Mouse (Mus musculus): ENCODE measurements around the gene Trp53tg5. TPM values are rescaled to one million over a fixed set of nuclear protein-coding genes. Genes with fewer than 3 reads are reported as not detected.

Trp53tg5 gene
- total RNA-seq, 2 experiments from 2014 or later = not detected

Other genes starting within 250 kb of the Trp53tg5 start
- gene Svs2, start 235.3 kb downstream of the Trp53tg5 start, total RNA-seq (2021) = not detected
- gene Svs3b, start 217.1 kb downstream of the Trp53tg5 start, total RNA-seq (2021) = not detected
- not detected for gene Svs4, start 195.3 kb downstream of the Trp53tg5 start, total RNA-seq (2021)
- not detected for gene Svs3a, start 184.5 kb downstream of the Trp53tg5 start, total RNA-seq (2021)
- not detected for gene Svs6, start 157.0 kb downstream of the Trp53tg5 start, total RNA-seq (2021)
- under 1 TPM in 1 of 2 experiments, not detected in 1; 0.71 TPM for gene Svs5, start 141.0 kb downstream of the Trp53tg5 start, total RNA-seq (2021)
- gene Slpi, start 84.6 kb downstream of the Trp53tg5 start, total RNA-seq (2021) = 1 to 10 TPM; 7.8 to 9.0 TPM
- gene Rbpjl, start 70.6 kb downstream of the Trp53tg5 start, total RNA-seq (2021) = 10 to 100 TPM in 1 of 2 experiments, under 1 TPM in 1; 0.14 to 14.6 TPM
- gene Matn4, start 68.6 kb downstream of the Trp53tg5 start, total RNA-seq (2021) = 1 to 10 TPM; 4.7 to 4.9 TPM
- gene Sdc4, start 29.8 kb downstream of the Trp53tg5 start, total RNA-seq (2021) = 10 to 100 TPM; 75.2 to 93.9 TPM
- gene Sys1, start 16.8 kb downstream of the Trp53tg5 start, total RNA-seq (2021) = 10 to 100 TPM; 34.7 to 35.0 TPM
- gene Gm20458, start 12.8 kb downstream of the Trp53tg5 start, total RNA-seq (2021) = 1 to 10 TPM in 1 of 2 experiments, under 1 TPM in 1; 0.48 to 3.0 TPM
- 10 to 100 TPM; 10.9 to 17.1 TPM for gene Dbndd2, start 12.4 kb upstream of the Trp53tg5 start, total RNA-seq (2021)
- gene Pigt, start 23.8 kb upstream of the Trp53tg5 start, total RNA-seq (2021) = 100 to 1,000 TPM; 133 to 134 TPM
- gene Wfdc2, start 88.7 kb upstream of the Trp53tg5 start, total RNA-seq (2021) = 10 to 100 TPM in 1 of 2 experiments, 1 to 10 TPM in 1; 1.9 to 49.1 TPM
- not detected for gene Spint3, start 99.7 kb upstream of the Trp53tg5 start, total RNA-seq (2021)
- gene Wfdc6a, start 111.7 kb upstream of the Trp53tg5 start, total RNA-seq (2021) = 1 to 10 TPM in 1 of 2 experiments, under 1 TPM in 1; 0.48 to 1.2 TPM
- not detected for gene Eppin, start 119.9 kb upstream of the Trp53tg5 start, total RNA-seq (2021)
- gene Wfdc6b, start 139.8 kb upstream of the Trp53tg5 start, total RNA-seq (2021) = not detected
- under 1 TPM; 0.20 to 0.39 TPM for gene Wfdc8, start 139.9 kb upstream of the Trp53tg5 start, total RNA-seq (2021)
- not detected for gene Wfdc16, start 165.1 kb upstream of the Trp53tg5 start, total RNA-seq (2021)
- under 1 TPM in 1 of 2 experiments, not detected in 1; 0.76 TPM for gene Wfdc10, start 182.3 kb upstream of the Trp53tg5 start, total RNA-seq (2021)
- not detected for gene Wfdc9, start 182.9 kb upstream of the Trp53tg5 start, total RNA-seq (2021)
- gene Wfdc11, start 200.4 kb upstream of the Trp53tg5 start, total RNA-seq (2021) = not detected
- gene Wfdc13, start 211.4 kb upstream of the Trp53tg5 start, total RNA-seq (2021) = not detected
- not detected for gene Spint4, start 224.8 kb upstream of the Trp53tg5 start, total RNA-seq (2021)
- not detected for gene Spint5, start 241.6 kb upstream of the Trp53tg5 start, total RNA-seq (2021)